ENCODE assay signal across 11 mouse cellular contexts in the genomic region with DNA sequence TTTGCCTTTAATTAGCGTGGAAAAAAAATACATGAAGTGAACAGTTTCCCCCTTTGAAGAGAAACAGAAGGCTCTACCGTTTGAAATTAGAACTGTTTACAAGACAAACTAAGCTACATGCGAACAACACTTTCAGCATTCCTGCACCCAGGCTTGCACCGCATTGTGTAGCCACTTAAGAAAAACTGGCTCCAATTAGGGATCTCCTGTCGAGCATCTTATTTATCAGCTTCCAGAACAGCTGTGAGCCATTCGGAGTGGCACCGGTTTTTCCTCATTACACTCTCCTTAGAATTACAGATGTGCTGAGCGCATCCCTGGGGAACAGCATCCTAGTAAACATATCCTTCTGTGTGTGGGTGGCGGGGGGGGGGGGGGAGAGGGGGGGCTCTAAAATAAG.
A peak's percentile ranks its signal among the peaks of the same experiment; 100 is the strongest.
DNase-seq lines count a peak whose midpoint lies in the region; ATAC-seq lines count a peak whose summit lies in the region.
"Had no signal": no experiment of that assay in that cellular context is flagged by ENCODE, and none has a peak within 500 bp of the region (broad histone marks: within the 10 kb centered on the region; RNA-seq: fewer than 3 reads in every experiment).

No protein-coding gene starts in this region.

- ATAC-seq in frontal cortex, adult (ENCODE audit: low TSS enrichment) = peak; percentile 26; the same call in 1 of the 2 replicates
- ATAC-seq in neural tube, embryonic 15.5 days (ENCODE audit: low FRiP score) = peak; percentile 76; the same call in 1 of the 2 replicates

- H3K36me3 ChIP-seq in neural tube, embryonic 15.5 days = no peaks in the 10 kb centered on the region

- intact Hi-C loops in left cerebral cortex, postnatal 14 days (cut with DNase I) = no loop called here
- intact Hi-C loops in gastrocnemius, postnatal 14 days (cut with DNase I; ENCODE audit: low total_unique reads) = no loop called here

- no peaks in the 10 kb centered on the region for H3K9me3 ChIP-seq in neural tube, embryonic 15.5 days (replicated peaks)

- H3K4me1 ChIP-seq in neural tube, embryonic 15.5 days = peaks cover 16% of the 10 kb centered on the region

- H3K4me3 ChIP-seq in neural tube, embryonic 15.5 days (replicated peaks) = 0 out of 2 replicates have a peak overlapping the region, but pooled peaks have one; percentile 6

- WGBS in neural tube, embryonic 15.5 days = 22% methylated on average over 8 of the region's 9 CpGs

- H3K27ac ChIP-seq in neural tube, embryonic 15.5 days (replicated peaks) = peak overlapping the region; percentile 45; the same call in 1 of the 2 replicates

- peak overlapping the region; percentile 46 for H3K4me2 ChIP-seq in neural tube, embryonic 15.5 days
- H3K4me2 ChIP-seq: heart, embryonic 11.5 days had no signal

- no peak overlapping the region for H3K9ac ChIP-seq in neural tube, embryonic 15.5 days (replicated peaks)

- H3K27me3 ChIP-seq in neural tube, embryonic 15.5 days (replicated peaks) = no peaks in the 10 kb centered on the region

- DNase-seq in embryo, embryonic 10 days (ENCODE audit: low spot score) = peak; percentile 43
- no peak for DNase-seq in embryo, embryonic 9.5 days (ENCODE audit: extremely low spot score)
- peak; percentile 8 to 15 for DNase-seq in left cerebral cortex, postnatal 14 days (ENCODE audit: low spot score in 2 of 2)
- DNase-seq in gastrocnemius, postnatal 14 days = no peak
- no peak for DNase-seq in MN1 (ENCODE audit: low spot score)
- DNase-seq in kidney, adult 11 months = no peak
- DNase-seq: cerebellum, postnatal 36 days; thymus, adult 2 months had no signal

Comparison
In these comparisons a context has a peak if more than half of its experiments do, and no peak if none do; other contexts are left out.
1. DNase-seq: peak in embryo, embryonic 10 days (single experiment) and left cerebral cortex, postnatal 14 days (2 of 2); none in embryo, embryonic 9.5 days (single experiment), gastrocnemius, postnatal 14 days (single experiment), MN1 (single experiment) and kidney, adult 11 months (single experiment).